Mouse (Mus musculus) liver, embryonic 15.5 days (tissue): ENCODE results near the gene Tesc. TPM values are rescaled to one million over a fixed set of nuclear protein-coding genes. Genes with fewer than 3 reads are reported as not detected.

Experiments
- ATAC-seq: fragments of 200-750 bp; cut with Nextera tagmentation; 2 replicates; pipeline ENCODE4 v1.8.0; 2017; ENCODE audit warnings: moderate number of reproducible peaks, mild to moderate bottlenecking, moderate library complexity; ENCODE audit not compliant: insufficient read depth
- H3K27ac ChIP-seq: fragments of 300-500 bp; sonication (generic); replicated peaks from 2 replicates; pipeline ENCODE4 v1.5.1; 2015; ENCODE audit warnings: mild to moderate bottlenecking, inconsistent platforms
- H3K27me3 ChIP-seq: fragments of 300-500 bp; sonication (generic); 2 replicates; pipeline ENCODE4 v1.6.1; 2015; ENCODE audit warnings: mild to moderate bottlenecking, inconsistent platforms
- H3K36me3 ChIP-seq: fragments of 300-500 bp; sonication (generic); replicated peaks from 2 replicates; pipeline ENCODE4 v1.6.1; 2015; ENCODE audit warnings: moderate library complexity, mild to moderate bottlenecking, inconsistent platforms
- H3K4me1 ChIP-seq: fragments of 300-500 bp; sonication (generic); replicated peaks from 2 replicates; pipeline ENCODE4 v1.6.1; 2015; ENCODE audit warnings: inconsistent platforms
- H3K4me2 ChIP-seq: fragments of 300-500 bp; sonication (generic); 2 replicates; pipeline ENCODE4 v1.6.1; 2015; ENCODE audit warnings: moderate library complexity, mild to moderate bottlenecking, inconsistent platforms
- H3K4me3 ChIP-seq: fragments of 300-500 bp; sonication (generic); replicated peaks from 2 replicates; pipeline ENCODE4 v1.5.1; 2015; ENCODE audit warnings: mild to moderate bottlenecking, inconsistent platforms
- H3K9ac ChIP-seq: fragments of 300-500 bp; sonication (generic); 2 replicates; pipeline ENCODE4 v1.6.1; 2015; ENCODE audit warnings: moderate library complexity, mild to moderate bottlenecking, inconsistent platforms
- H3K9me3 ChIP-seq: fragments of 300-500 bp; sonication (generic); replicated peaks from 2 replicates; pipeline ENCODE4 v1.6.1; 2016; ENCODE audit warnings: inconsistent platforms
- WGBS: fragments of 180-500 bp; shearing (Covaris S2); methylation state at CpG from one replicate; pipeline ENCODE4 v1.1.7; 2015; ENCODE audit warnings: mixed read lengths; ENCODE audit not compliant: insufficient replicate concordance; 5-methylcytosine and 5-hydroxymethylcytosine counted together
- polyA plus RNA-seq: library from polyadenylated mRNA; unstranded; fragments of >200 nt; fragmentation: Nextera tagmentation; extraction: Ambion mirVana; gene quantifications from 2 replicates; pipeline ENCODE4 v1.2.1, GENCODE M21; 2015

The Tesc gene
- polyA plus RNA-seq, 1 experiment from 2014 or later, result 1.6 TPM

GRCm38 (mm10) chr5:118030022-118030675 lies 2.6 kb downstream of the Tesc start:
- ATAC-seq, result no peak
- Histone ChIP-seq H3K27ac (no peak overlapping the region), H3K27me3 (peaks cover 66% of the 10 kb centered on the region), H3K9ac (no peak overlapping the region), H3K4me3 (no peak overlapping the region), H3K36me3 (no peaks in the 10 kb centered on the region), H3K4me1 (peaks cover 13% of the 10 kb centered on the region; the same call in 1 of the 2 replicates), H3K9me3 (no peaks in the 10 kb centered on the region), H3K4me2 (no peak overlapping the region)
- WGBS, result 69% methylated on average over 9 of the region's 9 CpGs

- no peak overlapping the region for H3K4me2 ChIP-seq
- no peak overlapping the region for H3K4me3 ChIP-seq
- peaks cover 57% of the 10 kb centered on the region for H3K27me3 ChIP-seq
- H3K4me1 ChIP-seq, result peaks cover 13% of the 10 kb centered on the region; the same call in 1 of the 2 replicates
- no peaks in the 10 kb centered on the region for H3K9me3 ChIP-seq
- 23% methylated on average over 5 of the region's 5 CpGs for WGBS
- no peak overlapping the region for H3K27ac ChIP-seq
- H3K9ac ChIP-seq, result no peak overlapping the region
- no peaks in the 10 kb centered on the region for H3K36me3 ChIP-seq
- ATAC-seq, result no peak
Measured at GRCm38 (mm10) chr5:118031059-118031458, 3.5 kb downstream of the Tesc start.

- ATAC-seq, result no peak
- WGBS, result 44% methylated on average over 4 of the region's 4 CpGs
- H3K9me3 ChIP-seq, result no peaks in the 10 kb centered on the region
- H3K4me3 ChIP-seq, result no peak overlapping the region
- H3K4me2 ChIP-seq, result no peak overlapping the region
- H3K9ac ChIP-seq, result no peak overlapping the region
- no peak overlapping the region for H3K27ac ChIP-seq
- H3K36me3 ChIP-seq, result no peaks in the 10 kb centered on the region
- peaks cover 53% of the 10 kb centered on the region for H3K27me3 ChIP-seq
- peaks cover 13% of the 10 kb centered on the region; the same call in 1 of the 2 replicates for H3K4me1 ChIP-seq
Measured at GRCm38 (mm10) chr5:118031508-118031907, 4.0 kb downstream of the Tesc start.

- H3K4me2 ChIP-seq, result no peak overlapping the region
- H3K27me3 ChIP-seq, result peaks cover 34% of the 10 kb centered on the region
- H3K36me3 ChIP-seq, result no peaks in the 10 kb centered on the region
- no peak for ATAC-seq
- H3K27ac ChIP-seq, result no peak overlapping the region
- 34% methylated on average over 4 of the region's 4 CpGs for WGBS
- H3K9ac ChIP-seq, result no peak overlapping the region
- no peak overlapping the region for H3K4me3 ChIP-seq
- H3K9me3 ChIP-seq, result no peaks in the 10 kb centered on the region
- H3K4me1 ChIP-seq, result peaks cover 6% of the 10 kb centered on the region; the same call in 1 of the 2 replicates
Measured at GRCm38 (mm10) chr5:118033328-118033727, 5.8 kb downstream of the Tesc start.

GRCm38 (mm10) chr5:118033740-118034139 lies 6.2 kb downstream of the Tesc start:
- Histone ChIP-seq H3K9ac (no peak overlapping the region), H3K27ac (no peak overlapping the region), H3K36me3 (no peaks in the 10 kb centered on the region), H3K4me3 (no peak overlapping the region), H3K4me2 (no peak overlapping the region), H3K9me3 (no peaks in the 10 kb centered on the region), H3K4me1 (peaks cover 2% of the 10 kb centered on the region; the same call in 1 of the 2 replicates), H3K27me3 (peaks cover 30% of the 10 kb centered on the region)
- 50% methylated on average over 6 of the region's 6 CpGs for WGBS
- ATAC-seq, result no peak

- Histone ChIP-seq H3K27me3 (peaks cover 21% of the 10 kb centered on the region), H3K9me3 (no peaks in the 10 kb centered on the region), H3K27ac (no peak overlapping the region), H3K4me1 (no peaks in the 10 kb centered on the region), H3K4me2 (no peak overlapping the region), H3K36me3 (no peaks in the 10 kb centered on the region), H3K9ac (no peak overlapping the region), H3K4me3 (no peak overlapping the region)
- WGBS, result 69% methylated on average over 1 of the region's 1 CpGs
- no peak for ATAC-seq
Measured at GRCm38 (mm10) chr5:118034632-118035031, 7.1 kb downstream of the Tesc start.

- Histone ChIP-seq H3K27ac (no peak overlapping the region), H3K4me2 (no peak overlapping the region), H3K4me3 (no peak overlapping the region), H3K4me1 (no peaks in the 10 kb centered on the region), H3K36me3 (no peaks in the 10 kb centered on the region), H3K9me3 (no peaks in the 10 kb centered on the region), H3K9ac (no peak overlapping the region), H3K27me3 (peaks cover 10% of the 10 kb centered on the region)
- no peak for ATAC-seq
- WGBS, result 35% methylated on average over 3 of the region's 3 CpGs
Measured at GRCm38 (mm10) chr5:118035786-118036185, 8.2 kb downstream of the Tesc start.

- Histone ChIP-seq H3K4me3 (no peak overlapping the region), H3K27me3 (no peaks in the 10 kb centered on the region), H3K9me3 (no peaks in the 10 kb centered on the region), H3K4me1 (no peaks in the 10 kb centered on the region), H3K4me2 (no peak overlapping the region), H3K27ac (no peak overlapping the region), H3K9ac (no peak overlapping the region), H3K36me3 (no peaks in the 10 kb centered on the region)
- no peak for ATAC-seq
- WGBS, result 38% methylated on average over 25 of the region's 25 CpGs
Measured at GRCm38 (mm10) chr5:118036888-118037797, 9.6 kb downstream of the Tesc start.

GRCm38 (mm10) chr5:118037798-118038484 lies 10.4 kb downstream of the Tesc start:
- WGBS, result 10% methylated on average over 10 of the region's 10 CpGs
- H3K27me3 ChIP-seq, result no peaks in the 10 kb centered on the region
- no peak overlapping the region for H3K9ac ChIP-seq
- no peaks in the 10 kb centered on the region for H3K9me3 ChIP-seq
- no peak for ATAC-seq
- H3K27ac ChIP-seq, result no peak overlapping the region
- H3K4me3 ChIP-seq, result no peak overlapping the region
- H3K36me3 ChIP-seq, result no peaks in the 10 kb centered on the region
- no peak overlapping the region for H3K4me2 ChIP-seq
- H3K4me1 ChIP-seq, result no peaks in the 10 kb centered on the region

GRCm38 (mm10) chr5:118039241-118039668 lies 11.7 kb downstream of the Tesc start:
- Histone ChIP-seq H3K4me3 (no peak overlapping the region), H3K9me3 (no peaks in the 10 kb centered on the region), H3K27me3 (no peaks in the 10 kb centered on the region), H3K36me3 (no peaks in the 10 kb centered on the region), H3K4me2 (no peak overlapping the region), H3K9ac (no peak overlapping the region), H3K4me1 (no peaks in the 10 kb centered on the region), H3K27ac (no peak overlapping the region)
- WGBS, result 56% methylated on average over 12 of the region's 12 CpGs
- no peak for ATAC-seq

GRCm38 (mm10) chr5:118042599-118042998 lies 15.1 kb downstream of the Tesc start:
- H3K4me2 ChIP-seq, result no peak overlapping the region
- no peak overlapping the region for H3K9ac ChIP-seq
- H3K4me1 ChIP-seq, result no peaks in the 10 kb centered on the region
- no peaks in the 10 kb centered on the region for H3K36me3 ChIP-seq
- no peaks in the 10 kb centered on the region for H3K27me3 ChIP-seq
- no peak overlapping the region for H3K4me3 ChIP-seq
- H3K27ac ChIP-seq, result no peak overlapping the region
- 61% methylated on average over 6 of the region's 6 CpGs for WGBS
- no peaks in the 10 kb centered on the region for H3K9me3 ChIP-seq
- no peak for ATAC-seq
